Mouse (Mus musculus) stomach, embryonic 14.5 days (tissue): ENCODE measurements around the gene Clec4b2. TPM values are rescaled to one million over a fixed set of nuclear protein-coding genes. Genes with fewer than 3 reads are reported as not detected.
"Not testable (repeated sequence)": the region's sequence is repeated elsewhere in the genome, so short reads cannot be mapped to it uniquely, and the experiment has no call there.

Experiments used
- ATAC-seq: fragments of 200-750 bp; cut with Nextera tagmentation; 2 replicates; pipeline ENCODE4 v1.8.0; 2017; ENCODE audit warnings: low read depth, moderate TSS enrichment; ENCODE audit not compliant: insufficient number of reproducible peaks, insufficient read depth, low FRiP score
- H3K27ac ChIP-seq: fragments of 300-500 bp; sonication (generic); 2 replicates; pipeline ENCODE4 v1.5.1; 2014; ENCODE audit warnings: mild to moderate bottlenecking, low read length, moderate library complexity, mixed read lengths
- H3K27me3 ChIP-seq: fragments of 300-500 bp; sonication (generic); 2 replicates; pipeline ENCODE4 v1.6.1; 2014; ENCODE audit warnings: low read length, control low read depth, mixed read lengths; ENCODE audit not compliant: control insufficient read depth, insufficient read depth
- H3K36me3 ChIP-seq: fragments of 300-500 bp; sonication (generic); 2 replicates; pipeline ENCODE4 v1.6.1; 2014; ENCODE audit warnings: mild to moderate bottlenecking, control low read depth, low read length, moderate library complexity, mixed read lengths; ENCODE audit not compliant: control insufficient read depth, insufficient read depth
- H3K4me1 ChIP-seq: fragments of 300-500 bp; sonication (generic); 2 replicates; pipeline ENCODE4 v1.6.1; 2014; ENCODE audit warnings: low read length, control low read depth, mixed read lengths; ENCODE audit not compliant: control insufficient read depth, insufficient read depth
- H3K4me2 ChIP-seq: fragments of 300-500 bp; sonication (generic); replicated peaks from 2 replicates; pipeline ENCODE4 v1.6.1; 2014; ENCODE audit warnings: low read depth, low read length, control low read depth
- H3K4me3 ChIP-seq: fragments of 300-500 bp; sonication (generic); 2 replicates; pipeline ENCODE4 v1.5.1; 2014; ENCODE audit warnings: low read depth, low read length, control low read depth
- H3K9ac ChIP-seq: fragments of 300-500 bp; sonication (generic); replicated peaks from 2 replicates; pipeline ENCODE4 v1.6.1; 2014; ENCODE audit warnings: low read depth, mild to moderate bottlenecking, control low read depth, low read length, moderate library complexity, mixed read lengths
- H3K9me3 ChIP-seq: fragments of 300-500 bp; sonication (generic); 2 replicates; pipeline ENCODE4 v1.6.1; 2016; ENCODE audit warnings: low read depth, low read length, control low read depth; ENCODE audit not compliant: control insufficient read depth
- WGBS: fragments of 180-500 bp; shearing (Covaris S2); extraction: QIAGEN DNeasy Blood & Tissue Kit; methylation state at CpG from one replicate; pipeline ENCODE4 v1.1.7; 2014; 5-methylcytosine and 5-hydroxymethylcytosine counted together
- polyA plus RNA-seq: library from polyadenylated mRNA; unstranded; fragments of >200 nt; fragmentation: Nextera tagmentation; extraction: Ambion mirVana; gene quantifications from 2 replicates; pipeline ENCODE4 v1.2.1, GENCODE M21; 2014

Gene Clec4b2
- polyA plus RNA-seq, 1 experiment from 2014 or later: not detected

DNA sequence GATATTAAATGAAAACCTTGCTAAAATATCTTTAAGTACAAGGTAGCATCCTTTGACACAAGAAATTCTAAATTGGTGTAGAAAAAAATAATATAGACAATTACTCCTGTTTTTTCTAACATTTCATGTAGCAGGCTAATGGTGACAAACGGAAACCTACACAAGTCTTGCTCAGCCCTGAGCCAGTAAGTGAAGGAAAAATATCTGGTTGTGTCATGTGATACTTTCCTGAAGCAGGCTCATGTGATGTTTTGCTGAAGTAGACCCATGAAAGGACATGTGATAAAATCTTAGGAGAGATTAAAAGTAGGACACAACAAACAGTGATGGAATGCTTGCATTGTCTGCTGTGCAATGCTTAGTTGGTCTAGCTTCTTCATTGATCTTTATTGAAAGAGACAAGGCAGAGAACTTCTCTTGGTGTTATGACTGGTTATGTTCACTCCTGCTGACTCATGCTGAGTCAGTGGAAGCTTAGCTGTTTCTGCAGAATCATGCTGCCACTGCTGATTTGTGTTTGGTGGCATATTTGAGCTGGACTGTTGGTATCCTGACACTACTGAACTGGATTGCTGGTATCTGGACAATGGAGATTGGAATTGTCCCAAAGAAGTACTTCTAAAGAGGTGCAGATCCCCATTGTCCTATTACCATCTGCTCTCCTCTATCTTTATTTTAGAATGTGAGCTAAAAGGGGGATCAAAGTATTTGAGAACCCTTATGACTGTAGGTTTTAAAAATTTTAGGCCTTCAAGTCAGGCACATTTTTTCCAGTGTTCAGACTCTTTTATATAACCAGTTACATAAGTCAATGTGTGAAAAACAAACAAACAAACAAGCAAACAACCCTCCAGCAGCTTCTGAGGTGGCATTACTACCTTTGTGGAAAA, 34.7 kb downstream of the Clec4b2 start:
- Histone ChIP-seq H3K4me3 (no peak overlapping the region), H3K36me3 (no peaks in the 10 kb centered on the region), H3K9ac (no peak overlapping the region), H3K4me1 (no peaks in the 10 kb centered on the region), H3K4me2 (no peak overlapping the region), H3K27me3 (no peaks in the 10 kb centered on the region), H3K9me3 (no peaks in the 10 kb centered on the region), H3K27ac (no peak overlapping the region)
- WGBS: 87% methylated on average over 1 of the region's 1 CpGs
- ATAC-seq: no peak

DNA sequence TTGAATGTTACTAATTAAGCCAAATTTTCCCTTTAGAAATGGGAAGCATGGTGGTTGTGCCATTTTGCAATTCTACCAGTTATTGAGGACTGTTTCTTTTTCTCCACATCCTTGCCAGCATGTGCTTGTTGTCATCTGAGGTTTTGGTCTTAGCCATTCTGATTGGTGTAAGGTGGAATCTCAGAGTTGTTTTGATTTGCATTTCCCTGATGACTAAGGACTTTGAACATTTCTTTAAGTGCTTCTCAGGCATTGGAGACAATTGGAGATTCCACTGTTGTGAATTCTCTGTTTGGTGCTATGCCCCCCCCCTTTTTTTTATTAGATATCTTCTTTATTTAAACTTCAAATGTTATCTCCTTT, 35.4 kb downstream of the Clec4b2 start:
- not testable (repeated sequence) for H3K9me3 ChIP-seq, H3K9ac ChIP-seq, H3K27ac ChIP-seq, H3K27me3 ChIP-seq, H3K36me3 ChIP-seq, H3K4me3 ChIP-seq, ATAC-seq, H3K4me1 ChIP-seq, H3K4me2 ChIP-seq

DNA sequence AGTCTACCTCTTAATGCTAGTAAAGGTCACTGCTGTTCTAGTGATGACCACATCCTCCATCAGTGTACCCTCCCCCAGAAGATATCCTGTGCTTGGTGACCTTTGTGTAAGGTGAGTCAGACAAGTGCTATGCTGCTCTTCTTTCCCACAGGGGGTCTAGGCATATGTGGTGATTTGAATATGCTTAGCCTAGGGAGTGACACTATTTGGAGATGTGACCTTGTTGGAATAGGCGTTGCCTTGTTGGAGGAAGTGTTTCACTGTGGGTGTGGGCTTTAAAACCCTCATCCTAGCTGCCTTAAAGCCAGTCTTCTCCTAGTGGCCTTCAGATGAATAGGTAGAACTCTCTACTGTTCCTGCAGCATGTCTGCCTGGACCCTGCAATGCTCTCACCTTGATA, 39.0 kb downstream of the Clec4b2 start:
- Histone ChIP-seq H3K9ac (no peak overlapping the region), H3K27me3 (no peaks in the 10 kb centered on the region), H3K4me3 (no peak overlapping the region), H3K4me2 (no peak overlapping the region), H3K36me3 (no peaks in the 10 kb centered on the region), H3K27ac (no peak overlapping the region), H3K9me3 (no peaks in the 10 kb centered on the region), H3K4me1 (no peaks in the 10 kb centered on the region)
- WGBS: 77% methylated on average over 1 of the region's 1 CpGs
- ATAC-seq: no peak

GRCm38 (mm10) chr6:123227519-123228166, 55.0 kb downstream of the Clec4b2 start:
- H3K4me3 ChIP-seq: no peak overlapping the region
- H3K9me3 ChIP-seq: no peaks in the 10 kb centered on the region; the same call in 1 of the 2 replicates
- no peaks in the 10 kb centered on the region for H3K27me3 ChIP-seq
- H3K4me1 ChIP-seq: no peaks in the 10 kb centered on the region
- no peak overlapping the region for H3K27ac ChIP-seq
- H3K36me3 ChIP-seq: no peaks in the 10 kb centered on the region
- no peak for ATAC-seq
- H3K9ac ChIP-seq: no peak overlapping the region
- H3K4me2 ChIP-seq: no peak overlapping the region
- WGBS: 56% methylated on average over 2 of the region's 2 CpGs

DNA sequence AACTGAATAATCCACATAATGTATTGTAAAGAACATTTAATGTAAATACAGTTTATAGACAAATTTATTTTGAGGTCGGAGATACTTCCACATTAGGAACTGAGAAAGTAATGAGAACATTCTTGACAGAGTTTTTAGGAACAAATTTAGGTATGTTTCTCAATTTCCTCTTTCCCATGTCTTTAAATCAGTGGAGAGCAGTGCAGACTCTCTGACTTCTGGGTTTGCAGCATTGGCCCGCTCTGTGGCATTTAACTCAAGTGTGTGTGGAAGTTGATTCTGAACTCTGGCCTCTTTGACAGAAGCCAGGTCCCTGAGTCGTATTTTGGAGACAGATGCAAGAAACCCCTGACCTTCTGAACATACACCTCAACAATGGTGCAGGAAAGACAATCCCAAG, 57.0 kb downstream of the Clec4b2 start, which contains the start of gene Clec4n:
Clec4n (plus strand) TSS at position 200 of the 400 bp plus-strand sequence.
- no peak for ATAC-seq
- Histone ChIP-seq H3K4me2 (no peak within 1 kb of the TSS), H3K9me3 (no peaks in the 10 kb centered on the region), H3K36me3 (no peaks in the 10 kb centered on the region), H3K27me3 (no peaks in the 10 kb centered on the region), H3K4me1 (no peaks in the 10 kb centered on the region), H3K4me3 (no peak within 1 kb of the TSS), H3K9ac (no peak within 1 kb of the TSS), H3K27ac (no peak within 1 kb of the TSS)
- WGBS: 61% methylated on average over 3 of the region's 3 CpGs

DNA sequence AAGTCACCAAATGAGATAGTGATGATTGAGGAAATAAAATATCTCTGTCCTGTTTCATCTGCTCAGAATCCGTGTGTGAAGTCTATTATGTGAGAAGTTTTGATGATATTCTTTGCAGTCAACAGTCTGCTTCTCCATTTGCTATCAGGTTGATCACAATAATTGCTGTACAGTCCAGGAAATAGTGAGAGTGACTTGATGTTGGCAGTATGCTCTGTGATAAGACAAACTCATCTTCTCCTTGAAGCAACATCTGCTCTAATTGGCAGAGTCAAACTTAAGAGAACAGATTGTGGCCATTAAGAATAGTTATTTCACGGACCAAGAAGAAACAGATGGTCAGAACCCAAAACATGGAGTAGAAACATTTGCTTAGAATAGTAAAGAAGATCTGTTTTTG, 58.5 kb downstream of the Clec4b2 start:
- no peaks in the 10 kb centered on the region for H3K4me1 ChIP-seq
- H3K27ac ChIP-seq: no peak overlapping the region
- no peaks in the 10 kb centered on the region for H3K27me3 ChIP-seq
- no peak overlapping the region for H3K9ac ChIP-seq
- 73% methylated on average over 2 of the region's 2 CpGs for WGBS
- no peaks in the 10 kb centered on the region for H3K9me3 ChIP-seq
- no peak for ATAC-seq
- H3K36me3 ChIP-seq: no peaks in the 10 kb centered on the region
- H3K4me2 ChIP-seq: no peak overlapping the region
- no peak overlapping the region for H3K4me3 ChIP-seq

DNA sequence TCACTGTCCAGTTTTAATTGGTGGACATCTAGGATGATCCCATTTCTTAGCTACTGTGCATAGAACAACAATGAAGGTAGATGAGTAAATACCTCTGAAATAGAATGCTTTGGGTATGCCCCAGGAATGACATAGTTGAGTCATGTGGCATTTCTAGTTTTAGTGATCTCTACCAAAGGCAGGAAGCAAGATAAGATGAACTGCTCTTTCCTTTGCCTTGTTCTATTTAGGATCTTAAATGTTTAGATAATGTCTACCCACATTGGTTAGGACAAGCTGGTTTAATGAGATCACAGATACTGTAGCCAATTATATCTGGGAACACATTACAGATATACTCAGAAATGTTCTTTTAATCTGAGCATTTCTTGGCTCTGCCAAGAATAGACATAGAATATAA, 64.9 kb downstream of the Clec4b2 start:
- H3K36me3 ChIP-seq: no peaks in the 10 kb centered on the region
- H3K4me2 ChIP-seq: no peak overlapping the region
- no peak overlapping the region for H3K9ac ChIP-seq
- H3K4me3 ChIP-seq: no peak overlapping the region
- H3K4me1 ChIP-seq: no peaks in the 10 kb centered on the region
- no peak for ATAC-seq
- H3K27me3 ChIP-seq: no peaks in the 10 kb centered on the region
- H3K9me3 ChIP-seq: no peaks in the 10 kb centered on the region
- H3K27ac ChIP-seq: no peak overlapping the region

DNA sequence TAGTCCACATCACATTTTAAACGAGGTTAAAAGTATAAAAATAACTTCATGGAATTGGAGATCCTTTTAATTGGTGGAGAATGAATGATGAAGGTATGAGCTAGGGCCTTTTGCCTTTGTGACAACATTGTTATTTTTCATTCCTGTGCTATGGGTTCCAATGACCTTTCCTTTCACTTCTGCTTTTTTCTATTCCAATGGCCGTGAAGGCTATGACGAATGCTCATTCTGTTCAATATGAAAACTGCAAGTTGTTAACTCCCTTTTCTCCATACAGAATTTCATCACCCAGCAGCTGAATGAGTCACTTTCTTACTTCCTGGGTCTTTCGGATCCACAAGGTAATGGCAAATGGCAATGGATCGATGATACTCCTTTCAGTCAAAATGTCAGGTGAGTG, 71.5 kb downstream of the Clec4b2 start:
- H3K4me3 ChIP-seq: no peak overlapping the region
- H3K36me3 ChIP-seq: no peaks in the 10 kb centered on the region
- no peaks in the 10 kb centered on the region for H3K27me3 ChIP-seq
- no peaks in the 10 kb centered on the region for H3K9me3 ChIP-seq
- H3K9ac ChIP-seq: no peak overlapping the region
- H3K4me1 ChIP-seq: no peaks in the 10 kb centered on the region
- H3K4me2 ChIP-seq: no peak overlapping the region
- H3K27ac ChIP-seq: no peak overlapping the region
- no peak for ATAC-seq
- 83% methylated on average over 5 of the region's 5 CpGs for WGBS
